Mouse (Mus musculus) embryonic fibroblast, embryonic 13.5 days (primary cell): Measurements from ENCODE around the gene Trpm3. TPM values are rescaled to one million over a fixed set of nuclear protein-coding genes. Genes with fewer than 3 reads are reported as not detected.

Experiments used
- H3K27ac ChIP-seq: 2 replicates; pipeline ENCODE4 v1.5.1; 2012; ENCODE audit warnings: low read length, control low read depth, inconsistent platforms; ENCODE audit not compliant: insufficient read depth
- H3K4me1 ChIP-seq: 2 replicates; pipeline ENCODE4 v1.6.1; 2011; ENCODE audit warnings: low read length; ENCODE audit not compliant: control insufficient read depth, insufficient read depth
- H3K4me3 ChIP-seq: 2 replicates; pipeline ENCODE4 v1.5.1; 2011; ENCODE audit warnings: mild to moderate bottlenecking, control low read depth, low read length; ENCODE audit not compliant: insufficient read depth
- CTCF ChIP-seq: IDR thresholded peaks from 2 replicates; pipeline ENCODE4 v1.5.1; 2011; ENCODE audit warnings: mild to moderate bottlenecking, control low read depth, low read length, moderate library complexity, borderline replicate concordance; ENCODE audit not compliant: insufficient read depth
- POLR2A ChIP-seq: IDR thresholded peaks from 2 replicates; pipeline ENCODE4 v1.6.1; 2011; ENCODE audit warnings: low read depth, mild to moderate bottlenecking, control low read depth, low read length, moderate library complexity
- polyA plus RNA-seq: library from polyadenylated mRNA; stranded (reverse); fragments of >200 nt; gene quantifications from 2 replicates; pipeline ENCODE4 v1.2.4, GENCODE M21; 2011; ENCODE audit warnings: low read depth; ENCODE audit not compliant: missing spikeins, insufficient read length

Trpm3 gene
- polyA plus RNA-seq, result 0.27 and 0.46 TPM in 2 replicates

DNA sequence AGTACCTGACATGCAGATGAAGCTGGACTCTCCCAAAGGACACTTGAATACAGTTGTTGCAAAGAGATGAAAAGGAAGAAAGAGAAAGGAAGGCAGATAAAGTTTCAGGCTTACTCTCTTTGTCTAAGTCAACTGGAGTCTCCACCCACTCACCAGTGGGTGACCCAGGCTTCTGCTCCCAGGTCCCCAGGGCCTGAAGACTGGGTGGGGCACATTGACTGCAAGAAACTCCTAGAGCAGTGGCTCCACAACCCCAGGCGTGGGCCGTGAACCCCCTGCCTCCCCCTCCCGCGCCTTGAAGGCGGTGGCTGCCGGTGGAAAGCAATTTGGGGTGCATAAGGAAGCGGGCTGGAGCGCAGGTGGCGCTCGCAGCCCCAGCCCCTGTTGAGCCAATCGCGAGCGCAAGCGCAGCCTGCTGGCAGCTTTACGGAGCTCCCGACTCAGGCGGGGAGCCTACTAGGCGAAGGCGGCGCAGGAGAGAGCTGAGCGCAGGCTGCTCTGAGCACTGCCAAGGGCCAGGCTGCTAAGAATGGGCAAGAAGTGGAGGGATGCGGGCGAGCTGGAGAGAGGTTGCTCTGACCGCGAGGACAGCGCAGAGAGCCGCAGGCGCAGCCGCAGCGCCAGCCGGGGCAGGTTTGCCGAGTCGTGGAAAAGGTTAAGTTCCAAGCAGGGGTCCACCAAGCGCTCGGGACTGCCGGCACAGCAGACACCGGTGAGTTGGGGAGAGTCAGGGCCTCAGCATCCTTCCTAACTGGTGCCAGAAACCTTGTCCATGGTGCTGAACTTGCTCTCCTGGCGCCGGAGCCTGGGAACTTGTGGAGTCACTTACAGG is at the start of gene Trpm3:
Gene Trpm3 (plus strand): TSS at position 457 of the 832 bp plus-strand sequence.
- no peaks in the 10 kb centered on the region; the same call in 1 of the 2 replicates for H3K4me1 ChIP-seq
- no peak within 1 kb of the TSS for H3K4me3 ChIP-seq
- TF ChIP-seq CTCF (no peak), POLR2A (no peak)
- no peak within 1 kb of the TSS for H3K27ac ChIP-seq

DNA sequence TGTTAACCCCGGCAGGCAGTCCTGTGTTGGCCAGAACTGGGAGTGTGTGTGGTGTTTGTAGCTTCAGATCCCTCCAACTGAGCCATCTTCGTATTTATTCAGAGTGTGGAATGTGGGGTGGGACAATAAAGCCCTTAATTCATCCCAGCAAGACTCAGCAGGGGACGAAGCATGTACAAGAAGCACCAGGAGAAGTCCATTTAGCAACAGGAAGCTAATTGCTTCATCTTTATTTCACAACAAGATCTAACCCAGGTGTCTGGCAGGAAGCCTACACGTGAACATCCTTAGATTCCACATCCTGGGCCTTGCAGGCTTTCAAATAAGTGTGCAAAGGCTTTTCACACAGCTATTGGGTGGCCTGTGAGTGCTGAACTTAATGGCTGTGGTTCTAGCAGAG is 38.3 kb upstream of the Trpm3 start:
- no peaks in the 10 kb centered on the region for H3K4me1 ChIP-seq
- no peak overlapping the region for H3K4me3 ChIP-seq
- H3K27ac ChIP-seq, result no peak overlapping the region
- no peak for TF ChIP-seq CTCF
- TF ChIP-seq POLR2A, result no peak

GRCm38 (mm10) chr19:22103865-22104264 is 35.0 kb upstream of the Trpm3 start:
- H3K27ac ChIP-seq, result no peak overlapping the region
- H3K4me3 ChIP-seq, result no peak overlapping the region
- TF ChIP-seq POLR2A (no peak), CTCF (no peak)
- H3K4me1 ChIP-seq, result no peaks in the 10 kb centered on the region

DNA sequence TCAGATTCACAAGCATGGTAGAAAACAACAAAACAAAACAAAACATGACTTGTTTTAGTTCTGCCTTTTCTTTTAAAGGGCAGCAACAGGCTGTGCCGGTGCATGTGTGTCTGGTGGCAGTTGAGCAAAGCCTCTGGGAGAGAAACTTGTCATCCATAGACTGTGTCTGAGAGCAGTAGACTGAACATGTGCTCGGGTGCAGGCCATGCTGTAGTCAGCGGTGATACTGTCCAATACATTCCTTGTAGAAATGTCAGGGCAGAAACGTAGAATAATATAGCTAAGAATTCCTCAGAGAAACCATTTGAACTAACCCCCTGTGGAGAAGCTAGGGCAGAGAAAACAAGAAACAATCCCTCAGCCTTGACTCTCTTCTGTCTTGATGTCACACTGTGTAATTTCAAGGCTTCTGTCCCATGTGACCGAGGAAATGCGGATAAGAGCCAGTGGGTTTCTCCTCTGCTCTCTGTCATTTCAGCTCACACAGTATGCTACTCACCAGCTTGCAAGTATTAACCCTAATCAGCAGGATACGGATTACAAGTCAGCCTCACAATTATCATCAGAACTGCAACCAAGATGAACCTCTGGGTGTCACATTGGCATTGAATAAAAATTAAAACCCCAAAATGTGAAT is 33.9 kb upstream of the Trpm3 start:
- H3K4me1 ChIP-seq, result no peaks in the 10 kb centered on the region
- TF ChIP-seq CTCF (no peak), POLR2A (no peak)
- no peak overlapping the region for H3K27ac ChIP-seq
- H3K4me3 ChIP-seq, result no peak overlapping the region

DNA sequence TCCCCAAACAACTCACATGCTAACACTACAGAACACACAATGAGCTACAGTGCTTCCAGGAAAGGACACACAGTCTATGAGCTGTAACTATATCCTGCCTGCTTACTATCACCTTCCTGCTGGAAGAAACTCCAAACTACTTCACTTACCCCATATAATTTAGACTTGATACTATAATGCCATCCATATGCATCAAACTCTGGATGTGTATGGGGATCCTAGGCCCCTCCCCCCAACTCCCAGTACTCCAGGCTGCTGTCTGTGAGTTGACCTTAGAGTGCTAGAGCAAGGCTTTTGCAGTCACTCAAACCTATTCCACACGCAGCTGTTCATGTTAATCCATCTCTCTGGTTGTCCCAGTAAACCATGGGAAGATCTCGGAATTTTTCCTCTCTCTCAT is 33.2 kb upstream of the Trpm3 start:
- Histone ChIP-seq H3K4me3 (no peak overlapping the region), H3K27ac (no peak overlapping the region), H3K4me1 (no peaks in the 10 kb centered on the region)
- TF ChIP-seq POLR2A (no peak), CTCF (no peak)

- no peak overlapping the region for H3K27ac ChIP-seq
- H3K4me1 ChIP-seq, result no peaks in the 10 kb centered on the region
- H3K4me3 ChIP-seq, result no peak overlapping the region
- no peak for TF ChIP-seq CTCF
- no peak for TF ChIP-seq POLR2A
Measured at GRCm38 (mm10) chr19:22108893-22109463, 29.9 kb upstream of the Trpm3 start.

GRCm38 (mm10) chr19:22120976-22121375 is 17.9 kb upstream of the Trpm3 start:
- Histone ChIP-seq H3K4me1 (no peaks in the 10 kb centered on the region), H3K4me3 (no peak overlapping the region), H3K27ac (no peak overlapping the region)
- TF ChIP-seq CTCF, result no peak
- TF ChIP-seq POLR2A, result no peak

GRCm38 (mm10) chr19:22121631-22122030 is 17.2 kb upstream of the Trpm3 start:
- Histone ChIP-seq H3K4me3 (no peak overlapping the region), H3K4me1 (no peaks in the 10 kb centered on the region), H3K27ac (no peak overlapping the region)
- no peak for TF ChIP-seq CTCF
- no peak for TF ChIP-seq POLR2A

GRCm38 (mm10) chr19:22132626-22133025 is 6.2 kb upstream of the Trpm3 start:
- no peaks in the 10 kb centered on the region; the same call in 1 of the 2 replicates for H3K4me1 ChIP-seq
- H3K4me3 ChIP-seq, result no peak overlapping the region
- TF ChIP-seq CTCF (no peak), POLR2A (no peak)
- H3K27ac ChIP-seq, result no peak overlapping the region

- TF ChIP-seq CTCF (no peak), POLR2A (no peak)
- H3K4me3 ChIP-seq, result no peak overlapping the region
- H3K27ac ChIP-seq, result peak overlapping the region; percentile 5; the same call in 1 of the 2 replicates
- H3K4me1 ChIP-seq, result peaks cover 4% of the 10 kb centered on the region
Measured at GRCm38 (mm10) chr19:22178549-22178948, 39.7 kb downstream of the Trpm3 start.
